Mouse (Mus musculus): ENCODE measurements at regions not wholly inside any gene's neighbourhood (a gene's known extent, or its start where the extent isn't known, plus 50 kb on each side); places are given as distances from the start of the nearest gene placed in this dataset.

DNA sequence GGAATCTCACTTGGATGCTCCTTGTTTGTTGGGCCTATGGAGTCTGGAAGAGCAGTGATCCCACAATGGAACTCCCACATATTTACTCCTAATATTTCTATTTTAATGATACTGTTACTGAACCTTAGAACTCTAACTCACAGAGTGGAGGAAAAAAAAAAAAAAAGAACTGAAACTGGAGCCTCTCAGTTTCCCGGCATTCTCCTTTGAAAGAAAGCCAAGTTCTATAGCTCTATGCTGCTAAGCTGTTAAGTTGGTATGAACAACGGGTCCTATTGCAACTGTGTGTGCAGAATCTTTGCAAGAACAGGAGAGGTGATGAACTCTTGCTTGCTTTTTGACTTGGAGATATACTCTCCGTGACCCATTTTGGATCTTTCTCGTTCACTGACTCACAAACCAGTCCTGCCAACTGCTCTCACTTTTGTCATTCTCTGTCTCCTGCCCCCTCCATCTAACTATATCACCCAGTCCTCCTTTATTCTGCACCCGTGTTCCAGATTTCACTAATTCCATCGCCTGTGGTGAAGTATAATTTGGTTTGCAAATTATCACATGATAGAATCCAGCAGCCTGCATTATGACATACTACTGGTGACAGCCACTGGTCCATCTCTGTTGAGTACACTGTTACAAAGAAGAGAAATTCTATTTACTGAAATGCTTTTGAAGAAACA is 92.6 kb upstream of the Ctsc start:
- Histone ChIP-seq H3K9me3 (replicated peaks; ENCODE audit: control insufficient read depth, low read length) (no peaks in the 10 kb centered on the region), H3K4me1 (ENCODE audit: control insufficient read depth, insufficient read depth, low read length) (no peaks in the 10 kb centered on the region), H3K4me3 (replicated peaks; ENCODE audit: low read length) (no peak overlapping the region), H3K4me2 (ENCODE audit: low read depth, low read length) (no peak overlapping the region), H3K36me3 (ENCODE audit: control insufficient read depth, insufficient read depth, low read length) (no peaks in the 10 kb centered on the region), H3K9ac (ENCODE audit: low read length) (no peak overlapping the region), H3K27me3 (ENCODE audit: control insufficient read depth, insufficient read depth, low read length) (no peaks in the 10 kb centered on the region), H3K27ac (ENCODE audit: low read length) (no peak overlapping the region)
- WGBS, result 67% methylated on average over 6 of the region's 6 CpGs
- no peak for ATAC-seq (ENCODE audit: insufficient read depth, low FRiP score)

DNA sequence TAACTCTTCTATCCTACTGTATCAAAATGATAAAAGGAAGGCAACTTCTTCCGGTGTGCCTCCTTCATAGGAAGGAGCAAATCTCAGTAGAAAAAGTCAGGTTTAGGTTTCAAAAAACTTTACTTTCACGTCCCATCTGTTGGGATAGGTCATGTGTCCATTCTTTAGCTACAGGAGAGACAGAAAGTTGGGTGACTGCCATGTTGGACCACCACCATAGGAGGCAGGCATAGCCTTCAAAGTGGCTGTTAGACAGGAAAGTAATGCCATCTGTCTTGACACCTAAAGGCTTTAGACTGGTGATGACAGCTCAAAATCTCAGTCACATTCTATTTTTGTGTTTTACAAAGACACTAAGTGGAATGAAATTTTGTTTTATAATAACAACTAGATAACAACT is 90.3 kb upstream of the Ctsc start:
- no peak overlapping the region for H3K4me2 ChIP-seq (ENCODE audit: low read depth, low read length)
- H3K9me3 ChIP-seq (replicated peaks; ENCODE audit: control insufficient read depth, low read length), result no peaks in the 10 kb centered on the region
- H3K4me3 ChIP-seq (replicated peaks; ENCODE audit: low read length), result no peak overlapping the region
- H3K27me3 ChIP-seq (ENCODE audit: control insufficient read depth, insufficient read depth, low read length), result no peaks in the 10 kb centered on the region
- no peaks in the 10 kb centered on the region for H3K4me1 ChIP-seq (ENCODE audit: control insufficient read depth, insufficient read depth, low read length)
- no peak for ATAC-seq (ENCODE audit: insufficient read depth, low FRiP score)
- no peak overlapping the region for H3K9ac ChIP-seq (ENCODE audit: low read length)
- WGBS, result 72% methylated on average over 2 of the region's 2 CpGs
- no peaks in the 10 kb centered on the region for H3K36me3 ChIP-seq (ENCODE audit: control insufficient read depth, insufficient read depth, low read length)
- H3K27ac ChIP-seq (ENCODE audit: low read length), result no peak overlapping the region

DNA sequence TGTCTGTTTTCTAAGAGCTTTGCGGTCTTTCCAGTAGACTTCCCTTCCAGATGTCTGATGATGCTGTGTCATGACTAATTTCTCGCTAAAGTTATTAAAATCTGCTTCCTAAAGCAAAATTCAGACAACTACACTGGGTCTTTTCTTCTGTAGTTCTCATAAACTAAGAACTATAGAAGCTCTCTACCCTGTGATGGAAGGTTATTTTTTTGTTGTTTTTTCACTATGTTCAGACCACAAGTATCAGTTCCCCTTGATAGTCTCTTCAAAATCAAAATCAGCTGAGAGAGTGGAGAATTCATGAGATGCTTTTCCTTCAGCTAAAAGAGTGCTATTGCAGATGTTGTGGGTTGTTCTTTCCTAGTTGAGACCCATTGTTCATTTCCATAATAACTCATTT is 85.1 kb upstream of the Ctsc start:
- no peak overlapping the region for H3K9ac ChIP-seq (ENCODE audit: low read length)
- WGBS, result 82% methylated on average over 2 of the region's 2 CpGs
- H3K4me2 ChIP-seq (ENCODE audit: low read depth, low read length), result no peak overlapping the region
- no peaks in the 10 kb centered on the region for H3K36me3 ChIP-seq (ENCODE audit: control insufficient read depth, insufficient read depth, low read length)
- no peaks in the 10 kb centered on the region for H3K27me3 ChIP-seq (ENCODE audit: control insufficient read depth, insufficient read depth, low read length)
- H3K27ac ChIP-seq (ENCODE audit: low read length), result no peak overlapping the region
- no peaks in the 10 kb centered on the region for H3K4me1 ChIP-seq (ENCODE audit: control insufficient read depth, insufficient read depth, low read length)
- no peaks in the 10 kb centered on the region for H3K9me3 ChIP-seq (replicated peaks; ENCODE audit: control insufficient read depth, low read length)
- no peak for ATAC-seq (ENCODE audit: insufficient read depth, low FRiP score)
- H3K4me3 ChIP-seq (replicated peaks; ENCODE audit: low read length), result no peak overlapping the region

DNA sequence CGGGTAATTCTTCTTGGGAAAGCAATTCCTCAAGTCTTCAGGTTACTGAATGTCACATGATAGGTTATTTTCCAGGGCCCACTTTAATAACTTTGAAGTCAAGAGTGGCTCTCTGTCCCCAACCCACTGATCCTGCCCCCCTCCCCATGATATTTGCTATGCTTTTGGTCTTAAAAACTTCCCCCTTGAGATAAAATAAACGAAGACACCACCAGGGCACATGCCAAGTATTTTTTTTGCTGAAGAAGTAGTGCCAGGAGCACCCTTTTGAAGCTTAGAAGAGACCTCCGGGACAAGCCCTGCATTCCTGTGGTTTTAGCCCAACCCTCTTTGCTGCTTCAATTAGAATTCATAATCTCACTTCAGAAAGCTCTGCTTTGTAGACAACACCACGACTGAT is 78.8 kb upstream of the Ctsc start:
- H3K9me3 ChIP-seq (replicated peaks; ENCODE audit: control insufficient read depth, low read length), result no peaks in the 10 kb centered on the region
- no peak for ATAC-seq (ENCODE audit: insufficient read depth, low FRiP score)
- H3K27ac ChIP-seq (ENCODE audit: low read length), result no peak overlapping the region
- H3K4me1 ChIP-seq (ENCODE audit: control insufficient read depth, insufficient read depth, low read length), result no peaks in the 10 kb centered on the region
- WGBS, result 46% methylated on average over 4 of the region's 4 CpGs
- H3K4me2 ChIP-seq (ENCODE audit: low read depth, low read length), result no peak overlapping the region
- H3K4me3 ChIP-seq (replicated peaks; ENCODE audit: low read length), result no peak overlapping the region
- no peaks in the 10 kb centered on the region for H3K27me3 ChIP-seq (ENCODE audit: control insufficient read depth, insufficient read depth, low read length)
- H3K9ac ChIP-seq (ENCODE audit: low read length), result no peak overlapping the region
- no peaks in the 10 kb centered on the region for H3K36me3 ChIP-seq (ENCODE audit: control insufficient read depth, insufficient read depth, low read length)

DNA sequence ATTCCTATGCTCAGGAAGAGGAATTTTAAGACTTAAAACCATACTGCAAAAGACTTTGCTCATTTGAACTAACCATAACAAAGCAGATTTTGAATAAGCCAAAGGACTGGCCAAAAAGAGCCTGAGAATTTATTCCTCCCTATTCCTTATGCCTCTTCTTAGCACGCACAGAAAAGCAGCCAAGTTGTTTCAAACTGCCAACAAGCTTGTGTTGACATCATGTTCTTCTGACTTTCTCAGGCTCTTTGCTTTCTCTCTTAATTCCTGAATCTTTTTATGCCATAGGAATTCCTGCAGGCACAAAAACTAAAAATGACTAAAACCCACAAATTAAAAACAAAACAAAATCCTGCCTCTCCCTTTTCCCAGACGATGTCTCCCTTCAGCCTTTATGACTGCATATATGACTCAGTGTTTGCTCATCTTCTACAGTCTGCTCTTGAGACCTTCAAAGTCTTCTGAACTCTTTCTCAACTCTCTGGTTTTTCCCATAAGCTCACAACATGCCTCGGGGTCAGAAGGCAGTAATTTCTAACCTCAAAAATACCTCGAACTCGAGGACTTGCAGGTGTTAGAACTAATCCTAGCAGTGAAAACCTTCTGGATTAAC is 77.9 kb upstream of the Ctsc start:
- H3K9me3 ChIP-seq (replicated peaks; ENCODE audit: control insufficient read depth, low read length), result no peaks in the 10 kb centered on the region
- no peaks in the 10 kb centered on the region for H3K4me1 ChIP-seq (ENCODE audit: control insufficient read depth, insufficient read depth, low read length)
- H3K4me3 ChIP-seq (replicated peaks; ENCODE audit: low read length), result no peak overlapping the region
- no peaks in the 10 kb centered on the region for H3K36me3 ChIP-seq (ENCODE audit: control insufficient read depth, insufficient read depth, low read length)
- no peak overlapping the region for H3K4me2 ChIP-seq (ENCODE audit: low read depth, low read length)
- ATAC-seq (ENCODE audit: insufficient read depth, low FRiP score), result no peak
- WGBS, result 66% methylated on average over 5 of the region's 5 CpGs
- H3K27ac ChIP-seq (ENCODE audit: low read length), result no peak overlapping the region
- no peaks in the 10 kb centered on the region for H3K27me3 ChIP-seq (ENCODE audit: control insufficient read depth, insufficient read depth, low read length)
- H3K9ac ChIP-seq (ENCODE audit: low read length), result no peak overlapping the region

DNA sequence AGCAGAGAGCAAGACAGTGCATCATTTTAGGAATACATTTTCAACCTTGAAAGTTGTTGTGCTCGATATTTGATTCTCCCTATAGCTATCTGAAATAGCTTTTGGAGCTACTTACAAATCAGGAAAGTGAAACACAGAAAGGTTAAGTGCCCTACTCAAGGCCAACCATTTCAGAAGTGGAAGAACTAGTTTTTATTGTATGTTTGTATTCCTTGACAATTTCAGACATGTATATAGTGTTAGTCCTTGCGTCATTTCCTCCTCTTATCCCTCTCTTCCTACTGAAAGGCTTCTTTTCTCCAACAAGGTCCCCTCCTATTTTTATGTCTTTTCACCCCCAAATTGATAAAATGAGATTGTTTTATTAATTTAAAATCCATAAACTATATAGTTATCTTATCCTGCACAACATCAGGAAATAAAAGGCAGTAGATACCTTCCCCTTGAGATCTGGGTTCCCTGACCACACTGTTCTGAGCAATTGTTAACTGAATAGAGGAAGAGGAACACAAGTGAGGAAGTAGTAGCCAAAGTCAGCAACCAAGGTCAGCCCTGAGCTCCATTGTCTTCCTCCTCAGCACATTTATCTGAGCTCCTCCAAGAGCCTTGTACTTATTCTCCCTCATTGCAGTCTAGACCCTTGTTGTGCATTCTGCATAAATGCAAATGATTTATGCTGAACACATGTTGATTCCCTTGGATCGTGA is 76.1 kb upstream of the Ctsc start:
- 71% methylated on average over 3 of the region's 3 CpGs for WGBS
- H3K9me3 ChIP-seq (replicated peaks; ENCODE audit: control insufficient read depth, low read length), result no peaks in the 10 kb centered on the region

DNA sequence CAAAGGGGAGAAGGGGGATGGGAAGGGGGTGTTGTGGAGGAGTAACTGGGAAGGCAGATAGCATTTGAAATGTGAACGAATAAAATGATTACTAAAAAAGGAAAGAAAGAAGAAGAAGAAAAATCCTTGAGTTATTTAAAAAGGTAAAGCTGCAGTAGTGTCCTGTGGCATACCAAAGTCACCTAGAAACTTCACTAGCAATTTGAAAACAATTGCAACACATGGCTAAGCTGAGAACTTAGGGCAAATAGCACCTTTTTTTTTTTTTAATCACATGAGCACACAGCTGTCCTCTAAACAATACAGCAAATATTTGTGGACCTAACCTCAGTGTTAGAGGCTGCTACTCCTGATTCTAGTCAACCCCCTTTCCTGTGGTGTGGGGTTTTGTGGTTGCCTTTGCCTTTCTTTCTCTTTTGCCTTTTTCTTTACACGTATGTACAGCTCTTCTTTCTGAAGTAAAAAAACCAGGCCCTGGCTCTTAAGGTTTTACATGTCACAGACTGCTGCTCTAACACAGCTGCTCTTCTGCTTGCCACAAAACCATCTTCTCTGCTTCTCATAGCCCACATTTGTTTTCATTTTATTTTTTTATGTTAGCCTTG is 71.6 kb upstream of the Ctsc start:
- H3K27ac ChIP-seq (ENCODE audit: low read length), result no peak overlapping the region
- no peak overlapping the region for H3K4me2 ChIP-seq (ENCODE audit: low read depth, low read length)
- no peak overlapping the region for H3K9ac ChIP-seq (ENCODE audit: low read length)
- no peaks in the 10 kb centered on the region for H3K36me3 ChIP-seq (ENCODE audit: control insufficient read depth, insufficient read depth, low read length)
- no peaks in the 10 kb centered on the region for H3K9me3 ChIP-seq (replicated peaks; ENCODE audit: control insufficient read depth, low read length)
- H3K27me3 ChIP-seq (ENCODE audit: control insufficient read depth, insufficient read depth, low read length), result no peaks in the 10 kb centered on the region
- H3K4me1 ChIP-seq (ENCODE audit: control insufficient read depth, insufficient read depth, low read length), result no peaks in the 10 kb centered on the region
- H3K4me3 ChIP-seq (replicated peaks; ENCODE audit: low read length), result no peak overlapping the region
- 44% methylated on average over 2 of the region's 2 CpGs for WGBS
- ATAC-seq (ENCODE audit: insufficient read depth, low FRiP score), result no peak

More for the DNA sequence above, 76.1 kb upstream of the Ctsc start:
- Histone ChIP-seq H3K27me3 (ENCODE audit: control insufficient read depth, insufficient read depth, low read length) (no peaks in the 10 kb centered on the region), H3K4me1 (ENCODE audit: control insufficient read depth, insufficient read depth, low read length) (no peaks in the 10 kb centered on the region), H3K4me3 (replicated peaks; ENCODE audit: low read length) (no peak overlapping the region), H3K27ac (ENCODE audit: low read length) (no peak overlapping the region), H3K36me3 (ENCODE audit: control insufficient read depth, insufficient read depth, low read length) (no peaks in the 10 kb centered on the region), H3K4me2 (ENCODE audit: low read depth, low read length) (no peak overlapping the region), H3K9ac (ENCODE audit: low read length) (no peak overlapping the region)
- no peak for ATAC-seq (ENCODE audit: insufficient read depth, low FRiP score)

DNA sequence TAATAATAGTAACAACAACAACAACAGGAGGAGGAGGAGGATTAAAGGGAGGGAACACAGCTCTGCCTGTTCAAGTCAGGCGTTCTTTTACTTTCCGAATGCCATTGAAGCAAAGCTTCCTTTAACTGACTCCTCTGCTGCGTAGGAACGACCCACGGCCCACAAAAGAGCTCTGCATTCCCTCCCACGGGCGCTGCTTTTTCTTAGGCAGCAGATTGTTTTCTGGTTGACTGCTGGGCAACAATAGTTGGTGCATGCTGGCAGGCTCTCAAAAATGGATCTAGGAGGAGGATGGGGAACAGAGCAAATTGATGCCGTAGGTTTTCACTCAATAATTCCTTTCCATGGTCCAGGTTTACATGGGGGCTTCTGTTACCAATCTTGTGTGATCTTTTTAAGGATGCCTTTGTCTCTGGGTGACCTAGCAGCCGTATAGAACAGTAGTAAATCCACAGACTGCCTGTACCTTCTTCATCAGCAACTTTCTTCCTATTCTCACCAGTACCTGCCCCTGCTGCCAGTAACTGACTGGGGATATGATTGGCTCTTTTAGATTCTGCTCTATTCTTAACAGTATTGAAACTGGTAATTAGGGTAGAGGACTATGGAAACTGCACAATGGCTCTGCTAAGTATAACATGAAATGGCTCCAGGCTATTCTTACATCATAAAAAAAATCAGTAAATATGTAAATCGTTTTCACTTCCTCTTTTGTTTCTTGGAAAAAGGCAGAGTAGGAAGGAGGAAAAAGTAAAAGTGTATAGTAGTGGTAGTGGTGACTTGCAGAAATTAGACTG is 70.8 kb upstream of the Ctsc start:
- Histone ChIP-seq H3K27me3 (ENCODE audit: control insufficient read depth, insufficient read depth, low read length) (no peaks in the 10 kb centered on the region), H3K9me3 (replicated peaks; ENCODE audit: control insufficient read depth, low read length) (no peaks in the 10 kb centered on the region), H3K9ac (ENCODE audit: low read length) (no peak overlapping the region), H3K4me2 (ENCODE audit: low read depth, low read length) (no peak overlapping the region), H3K27ac (ENCODE audit: low read length) (no peak overlapping the region), H3K4me1 (ENCODE audit: control insufficient read depth, insufficient read depth, low read length) (no peaks in the 10 kb centered on the region), H3K4me3 (replicated peaks; ENCODE audit: low read length) (no peak overlapping the region), H3K36me3 (ENCODE audit: control insufficient read depth, insufficient read depth, low read length) (no peaks in the 10 kb centered on the region)
- WGBS, result 54% methylated on average over 10 of the region's 10 CpGs
- no peak for ATAC-seq (ENCODE audit: insufficient read depth, low FRiP score)
